Mouse (Mus musculus) thymus, postnatal 14 days (tissue): ENCODE data around the gene Rhod.
A peak's percentile ranks its signal among the peaks of the same experiment; 100 is the strongest.
"Not testable (repeated sequence)": the region's sequence is repeated elsewhere in the genome, so short reads cannot be mapped to it uniquely, and the experiment has no call there.

Experiments
- DNase-seq: peaks from one replicate; pipeline ENCODE4 v3.0.0; 2021

The Rhod gene

DNA sequence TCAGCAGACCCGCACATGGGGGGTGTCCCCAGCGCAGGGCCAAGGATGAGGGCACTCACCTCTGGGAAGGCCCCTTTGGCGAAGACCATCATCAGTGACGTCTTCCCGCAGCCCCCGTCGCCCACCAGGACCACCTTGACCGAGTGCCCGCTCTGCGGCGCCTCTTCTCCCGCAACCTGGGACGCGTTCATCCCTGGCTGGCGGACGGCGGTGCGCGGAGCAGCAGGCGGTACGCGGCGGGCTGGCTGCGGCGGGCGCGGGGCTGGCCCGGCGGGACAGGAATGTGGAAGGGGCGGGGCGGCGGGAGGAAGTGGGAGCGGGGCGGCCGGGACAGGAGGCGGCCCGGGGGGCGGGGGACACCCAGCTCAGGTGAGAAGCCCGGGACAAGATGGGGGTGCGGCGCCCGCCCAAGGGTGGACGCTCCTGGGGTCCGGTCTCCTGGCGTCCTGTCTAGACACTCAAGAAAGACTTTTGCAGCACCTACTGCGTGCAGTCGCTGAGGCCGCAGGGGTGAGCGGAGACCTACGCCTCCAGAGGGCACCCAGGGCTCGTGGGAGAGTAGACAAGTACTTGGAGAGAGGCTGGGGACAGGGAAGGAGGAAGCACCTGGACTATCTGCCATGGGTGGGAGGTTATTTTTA lies at the start of gene Rhod:
Rhod (minus strand) TSS at position 272 of the 641 bp plus-strand sequence.
- peak; percentile 44 for DNase-seq

DNA sequence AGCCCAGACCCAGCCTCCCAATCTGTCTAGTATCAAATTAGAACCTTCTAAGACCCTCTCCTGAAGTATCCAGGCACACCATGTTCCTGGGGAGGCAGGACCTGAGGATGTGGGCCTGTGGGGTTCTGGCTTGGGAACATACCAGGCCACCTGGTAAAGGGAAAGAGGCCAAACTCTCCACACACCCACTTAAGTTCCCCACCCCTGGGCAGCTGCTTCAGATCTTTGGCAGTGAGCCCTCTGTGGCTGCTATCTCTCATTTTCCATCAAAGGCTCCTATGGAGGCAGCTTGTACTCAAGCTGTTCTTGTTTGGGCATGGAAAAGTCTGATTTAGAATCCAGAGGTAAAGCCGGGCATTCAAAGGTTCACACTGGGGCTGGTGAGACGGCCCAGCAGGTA lies 48.6 kb upstream of the Rhod start:
- DNase-seq: no peak

DNA sequence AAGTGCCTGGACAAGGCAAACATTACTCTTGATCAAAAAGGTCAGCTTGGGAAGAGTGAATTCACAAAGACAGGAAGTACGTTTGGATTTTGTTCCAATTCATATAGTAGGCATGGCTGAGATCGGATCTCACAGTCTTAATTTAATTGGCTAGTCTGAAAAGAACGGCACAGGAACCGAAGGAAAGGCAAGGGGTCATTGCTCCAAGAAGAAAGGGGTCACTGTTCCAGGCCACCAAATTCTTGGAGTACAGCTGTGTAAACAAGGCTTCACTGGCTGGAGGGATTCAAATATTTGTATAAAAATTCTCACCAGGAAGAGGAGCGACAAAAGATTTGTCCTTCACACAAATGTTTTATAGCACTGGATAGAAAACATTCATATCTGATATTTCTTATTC lies 45.8 kb upstream of the Rhod start:
- no peak for DNase-seq

DNA sequence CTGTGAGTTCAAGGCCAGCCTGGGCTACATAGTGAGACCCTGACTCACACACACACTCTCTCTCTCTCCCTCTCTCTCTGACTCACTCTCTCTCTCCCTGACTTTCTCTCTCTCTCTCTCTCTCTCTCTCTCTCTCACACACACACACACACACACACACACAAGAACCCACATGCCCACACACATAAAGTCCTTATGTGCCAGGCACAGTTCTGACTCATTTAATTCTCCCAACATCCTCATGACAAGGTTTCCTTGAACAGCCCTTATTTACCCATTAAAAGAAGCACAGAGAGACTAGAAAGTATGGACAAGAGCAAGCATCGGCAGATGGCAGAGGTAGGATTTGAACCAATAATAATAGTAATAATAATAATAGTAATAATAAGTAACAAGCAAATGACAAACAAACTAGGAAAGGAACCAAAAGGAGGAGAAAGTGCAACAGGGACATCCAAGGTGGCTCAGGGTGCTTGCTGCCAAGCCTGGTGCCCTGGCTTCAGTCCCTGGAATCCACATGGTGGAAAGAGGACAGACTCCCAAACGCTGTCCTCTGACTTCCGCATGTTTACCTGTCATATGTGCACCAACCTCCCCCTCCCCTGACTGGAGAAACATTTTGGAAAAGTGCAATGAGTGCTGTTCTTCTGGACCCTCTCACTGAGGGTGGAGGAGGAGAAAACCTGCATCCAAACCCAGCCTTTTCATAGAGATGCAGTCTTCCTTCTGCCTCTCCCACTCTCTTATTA lies 43.1 kb upstream of the Rhod start:
- DNase-seq: no peak

DNA sequence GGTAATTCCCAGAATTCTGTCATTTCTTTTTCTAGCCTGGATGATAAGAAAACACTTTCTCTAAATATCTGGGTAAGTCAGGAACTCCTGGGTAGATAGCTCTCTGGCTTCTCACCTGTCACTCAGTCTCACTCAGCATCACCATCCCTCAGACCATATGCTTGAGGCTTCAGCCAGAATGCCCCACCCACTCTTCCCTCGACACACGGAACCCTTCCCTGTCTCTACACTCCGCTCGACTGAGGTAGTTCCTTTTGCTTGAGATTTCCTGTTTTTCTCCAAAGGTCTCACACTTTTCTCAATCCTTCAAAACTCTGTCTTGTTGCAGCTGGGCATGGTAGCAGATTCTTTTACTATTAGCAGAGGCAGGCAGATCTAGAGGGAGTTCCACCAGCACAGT lies 42.1 kb upstream of the Rhod start:
- DNase-seq: no peak

DNA sequence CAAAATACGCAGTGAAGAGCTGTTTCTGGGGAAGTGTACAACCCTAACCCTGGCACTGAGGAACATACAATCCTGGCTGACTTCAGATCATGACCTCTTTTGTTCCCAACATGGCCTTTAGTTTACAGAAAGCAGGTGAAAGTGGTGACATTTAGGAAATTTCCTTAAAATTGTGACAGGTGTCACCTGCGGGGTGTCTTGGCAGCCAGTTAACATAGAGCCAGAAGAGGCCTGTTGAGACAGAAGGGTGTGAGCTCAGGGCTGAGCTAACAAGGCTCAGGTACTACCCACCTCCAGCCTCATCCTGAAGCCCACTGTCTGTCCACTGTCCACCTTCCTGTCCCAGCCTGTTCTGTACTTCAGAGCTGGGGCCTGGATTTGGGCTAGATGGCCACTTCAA lies 40.8 kb upstream of the Rhod start:
- DNase-seq: no peak

DNA sequence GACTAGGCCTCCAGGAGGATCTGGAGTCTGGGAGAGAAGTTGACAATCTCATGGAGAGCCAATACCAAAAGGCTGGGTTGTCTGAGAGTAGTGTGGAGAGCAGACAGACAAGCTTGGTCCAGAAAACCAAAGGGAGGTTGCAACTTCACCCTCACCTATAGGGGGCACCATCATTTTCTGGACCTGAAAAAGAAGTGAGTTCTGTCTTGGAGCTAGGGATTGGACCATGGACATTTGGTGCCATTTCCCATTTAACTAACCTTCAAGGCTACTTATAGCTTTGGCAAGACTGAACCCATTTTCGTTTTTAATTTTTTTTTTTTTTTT lies 38.9 kb upstream of the Rhod start:
- DNase-seq: no peak

DNA sequence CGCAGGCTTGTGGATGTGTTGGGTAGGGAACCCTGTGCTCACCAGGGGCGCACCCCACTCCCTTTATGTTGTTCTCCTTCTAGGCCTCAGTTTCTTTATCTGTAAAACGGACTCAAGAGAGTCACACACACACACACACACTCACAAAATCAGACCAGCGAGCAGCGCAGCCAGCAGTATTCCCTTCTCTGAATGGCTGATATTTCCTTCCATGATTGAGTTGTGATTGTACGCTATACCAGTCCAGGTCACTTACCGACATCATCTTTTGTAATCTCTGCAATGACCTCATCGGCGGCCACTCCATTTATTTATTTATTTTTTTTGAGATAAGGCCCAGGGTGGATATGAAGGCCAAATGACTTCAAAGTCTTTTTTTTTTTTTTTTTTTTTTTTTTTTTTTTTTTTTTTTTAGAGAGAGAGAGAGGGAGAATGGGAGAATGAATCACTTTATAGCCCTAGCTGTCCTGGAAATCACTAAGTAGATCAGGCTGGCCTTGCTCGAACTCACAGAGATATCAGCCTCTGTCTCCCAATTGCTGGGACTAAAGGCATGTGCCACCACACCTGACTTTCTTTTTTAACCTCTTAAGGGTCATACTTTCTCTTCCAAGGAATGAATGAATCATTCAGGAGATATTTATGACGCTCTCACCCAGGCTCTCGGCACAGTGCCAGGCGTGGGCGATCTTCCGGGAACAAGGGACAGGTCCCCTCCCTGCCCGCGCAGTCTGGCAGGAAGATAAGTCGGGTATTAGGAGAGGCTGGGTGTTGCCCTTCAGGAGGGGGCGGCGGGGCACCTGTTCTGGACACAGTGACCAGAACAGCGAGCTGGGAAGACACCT lies 38.3 kb upstream of the Rhod start, which contains the start of gene Syt12:
Syt12 (minus strand) TSS at position 103 of the 845 bp plus-strand sequence.
- no peak for DNase-seq

DNA sequence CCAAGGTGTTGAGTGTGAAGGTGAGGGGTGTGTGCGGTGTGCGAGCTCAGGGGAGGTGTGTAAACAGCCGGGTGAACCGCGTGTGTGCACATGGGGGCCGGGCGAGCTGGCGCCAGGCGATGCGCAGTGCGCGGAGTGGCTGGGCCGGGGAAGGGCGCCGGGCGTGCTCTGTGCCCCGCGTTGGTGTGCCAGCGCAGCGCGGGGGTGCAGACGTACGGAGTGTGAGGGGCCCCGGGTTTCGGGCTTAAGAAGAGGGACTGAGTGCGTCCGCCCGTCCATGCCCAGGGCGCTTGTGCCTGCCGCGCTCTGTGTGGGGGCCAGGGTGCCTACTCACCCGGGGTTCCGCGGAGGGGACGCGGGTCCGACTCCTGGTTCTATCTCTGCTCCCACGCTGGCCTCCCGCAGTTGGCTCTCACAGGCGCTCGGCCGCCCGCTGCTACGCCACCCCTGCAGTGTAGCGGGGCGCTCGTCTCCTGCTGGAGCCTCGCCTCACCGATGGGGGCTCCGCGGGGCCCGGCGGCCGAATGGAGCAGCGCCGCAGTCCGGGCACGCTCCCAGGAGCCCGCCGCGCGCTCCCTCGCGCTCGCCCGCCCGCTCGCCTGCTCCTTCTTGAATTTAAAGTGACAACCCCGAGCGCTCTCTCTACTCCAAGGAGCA lies 37.5 kb upstream of the Rhod start:
- DNase-seq: no peak

DNA sequence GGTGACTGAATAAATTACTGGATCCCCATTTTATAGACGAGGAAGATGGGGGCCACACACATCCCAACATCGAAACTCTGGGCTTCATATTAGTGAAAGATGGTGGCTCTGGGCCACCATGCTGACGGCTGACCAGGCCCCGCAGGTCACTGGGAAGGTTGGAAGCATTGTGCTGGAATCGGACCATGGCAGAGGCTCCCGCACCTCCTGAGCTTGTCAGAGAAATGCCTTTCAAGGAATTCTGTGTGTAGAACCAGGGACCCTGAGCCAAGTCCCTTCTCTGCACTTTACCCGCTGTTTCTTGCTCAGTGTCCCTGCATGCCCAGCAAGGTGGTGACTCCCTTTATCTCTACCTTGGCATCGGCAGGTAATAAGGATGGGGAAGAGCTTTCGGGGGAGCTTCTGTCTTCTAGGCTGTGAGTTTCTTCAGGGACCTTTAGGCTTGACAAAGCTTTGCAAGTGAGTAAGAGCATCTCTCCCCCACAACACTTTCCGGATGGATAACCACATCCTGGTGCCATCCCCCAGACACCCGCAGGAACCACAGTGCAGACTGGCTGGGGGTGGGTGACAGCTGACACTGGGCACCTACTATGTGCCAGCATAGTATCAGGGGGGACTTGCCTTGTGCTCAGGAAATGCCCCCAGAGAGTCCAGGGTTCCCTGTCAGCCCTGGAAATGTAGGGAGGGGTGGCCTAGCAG lies 36.1 kb upstream of the Rhod start:
- DNase-seq: peak; percentile 54

DNA sequence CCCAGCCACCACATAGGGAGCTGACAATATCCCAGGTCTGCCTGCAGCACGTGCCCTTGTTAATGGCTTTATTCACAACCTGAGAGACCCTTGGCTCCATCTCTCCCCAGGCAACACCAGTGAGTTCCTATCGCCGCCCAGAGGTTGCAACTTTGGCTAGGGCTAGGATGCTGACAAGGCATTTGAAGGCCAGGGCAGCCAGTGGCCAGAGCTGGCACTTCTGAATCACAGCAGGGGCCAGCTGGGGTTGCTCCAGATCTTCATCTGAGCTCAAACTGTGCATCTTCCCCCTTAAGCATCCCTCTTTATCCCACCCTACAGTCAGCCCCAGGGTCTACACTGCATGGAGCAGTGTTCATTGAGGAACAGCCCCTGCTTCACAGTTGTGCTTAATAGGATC lies 35.5 kb upstream of the Rhod start:
- DNase-seq: no peak

DNA sequence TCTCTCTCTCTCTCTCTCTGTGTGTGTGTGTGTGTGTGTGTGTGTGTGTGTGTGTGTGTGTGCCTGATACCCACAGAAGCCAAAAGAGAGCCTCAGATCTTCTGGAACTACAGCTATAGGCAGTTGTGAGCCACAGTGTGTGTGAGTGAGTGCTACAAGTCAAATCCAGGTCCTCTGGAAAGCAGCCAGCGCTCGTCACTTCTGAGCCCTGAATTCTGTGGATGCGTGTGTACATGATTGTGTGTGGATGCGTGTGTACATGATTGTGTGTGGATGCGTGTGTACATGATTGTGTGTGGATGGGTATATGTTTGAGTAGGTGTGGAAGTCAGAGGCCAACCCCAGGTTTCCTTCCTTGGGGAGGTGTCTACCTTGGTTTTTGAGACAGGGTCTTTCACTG lies 34.3 kb upstream of the Rhod start:
- DNase-seq: no peak

DNA sequence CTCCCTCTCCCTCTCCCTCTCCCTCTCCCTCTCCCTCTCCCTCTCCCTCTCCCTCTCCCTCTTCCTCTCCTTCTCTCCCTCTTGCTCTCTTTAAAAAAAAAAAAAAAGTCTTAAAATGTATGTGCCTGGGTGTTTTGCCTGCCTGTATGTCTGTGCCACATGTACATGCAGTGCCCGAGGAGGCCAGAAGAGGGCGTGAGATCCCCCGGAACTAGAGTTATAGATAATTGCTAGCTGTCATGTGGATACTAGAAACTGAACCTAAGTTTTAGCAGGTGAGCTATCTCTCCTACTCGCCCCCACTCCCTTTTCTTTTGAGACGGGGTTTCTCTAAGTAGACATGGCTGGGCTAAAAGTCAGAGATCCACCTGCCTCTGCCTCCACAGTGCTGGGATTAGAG lies 29.1 kb upstream of the Rhod start:
- peak; percentile 34 for DNase-seq

DNA sequence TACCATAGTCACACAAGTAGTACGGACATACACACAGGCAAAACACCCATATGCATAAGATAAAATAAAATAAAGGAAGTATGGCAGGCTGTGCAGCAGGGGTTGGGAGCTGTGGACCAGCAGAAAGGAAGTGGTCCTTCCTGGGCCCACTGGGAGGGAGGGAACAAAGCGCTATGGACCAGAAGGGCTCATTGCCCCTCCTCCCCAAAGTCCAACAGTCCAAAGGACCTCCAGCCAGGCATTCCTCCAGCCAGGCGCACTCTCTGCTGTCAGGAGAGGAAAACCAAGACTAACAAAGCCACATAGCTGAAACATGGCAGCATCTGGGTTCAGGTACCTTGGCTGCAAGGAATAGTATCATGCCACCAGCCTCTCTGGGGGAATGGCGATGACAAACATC lies 25.4 kb upstream of the Rhod start:
- no peak for DNase-seq

DNA sequence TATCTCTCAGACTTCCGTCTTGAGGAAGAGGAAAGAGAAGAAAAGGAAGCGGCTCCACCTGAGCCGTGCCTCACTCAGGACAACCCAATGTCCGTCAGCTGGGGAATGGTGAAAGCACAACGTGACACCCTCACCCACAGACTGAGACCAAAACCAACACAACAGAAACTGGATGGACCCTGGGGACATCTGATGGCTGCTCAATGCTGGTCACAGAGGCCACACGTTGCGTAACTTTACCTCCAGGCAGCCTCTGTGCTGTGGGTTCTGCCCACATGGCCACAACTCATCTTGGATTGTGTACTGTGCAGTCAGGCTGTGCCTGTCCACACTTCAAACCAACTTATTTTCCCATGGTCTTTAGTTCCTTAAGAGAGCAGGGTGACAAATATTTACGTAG lies 22.7 kb upstream of the Rhod start:
- no peak for DNase-seq

DNA sequence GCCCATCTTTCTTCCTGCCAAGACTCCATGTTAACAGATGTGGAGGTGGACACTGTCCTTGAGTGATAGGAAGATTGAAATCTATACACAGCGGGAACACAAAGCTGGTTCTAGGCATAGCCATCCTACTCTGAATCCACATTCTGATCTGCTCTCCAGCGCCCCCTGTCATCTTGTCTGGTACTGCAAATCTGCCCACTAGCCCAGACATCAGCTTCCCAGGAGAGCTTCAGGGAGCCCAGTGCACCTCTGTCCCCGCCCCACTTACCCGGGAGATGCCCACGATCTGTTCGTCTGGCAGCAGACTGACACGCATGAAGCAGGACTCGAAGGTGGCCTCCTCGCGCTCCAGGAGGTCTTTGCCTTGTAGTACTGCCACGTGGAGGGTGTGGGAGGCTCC lies 17.0 kb upstream of the Rhod start:
- DNase-seq: peak; percentile 64

DNA sequence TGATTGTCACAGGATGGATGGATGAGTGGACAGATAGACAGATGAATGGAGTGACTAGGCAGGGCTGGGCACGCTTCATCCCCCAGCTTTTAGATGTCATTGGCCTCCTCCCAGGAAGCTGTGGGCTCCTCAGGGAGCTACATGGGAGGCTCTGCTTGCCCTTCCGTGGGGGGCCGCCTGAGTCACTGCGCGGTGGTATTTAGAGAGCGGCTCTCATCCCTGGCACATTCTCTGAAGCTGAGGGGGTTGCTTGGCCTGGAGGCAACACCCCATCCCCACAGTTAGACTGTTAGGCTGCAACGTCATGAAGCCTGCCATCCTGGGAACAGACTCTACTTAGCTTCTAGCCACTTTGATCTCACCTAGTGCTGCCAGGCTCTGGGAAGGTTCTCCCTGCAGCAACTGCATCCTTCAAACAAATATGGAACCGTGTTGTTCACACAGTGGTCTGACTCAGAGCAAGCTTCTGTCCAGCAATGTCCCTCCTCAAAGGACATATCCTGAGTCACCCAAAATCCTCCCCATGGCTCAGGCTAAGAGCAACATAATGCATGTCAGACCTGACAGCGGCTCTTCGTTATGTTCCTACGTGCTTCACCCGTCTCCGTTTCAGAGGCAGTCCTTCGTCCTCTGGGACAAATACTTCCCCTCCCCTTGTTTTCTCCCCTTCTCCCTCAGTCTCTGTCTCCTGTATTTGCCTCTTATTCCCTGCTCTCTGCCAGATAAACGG lies 16.0 kb upstream of the Rhod start:
- DNase-seq: no peak

DNA sequence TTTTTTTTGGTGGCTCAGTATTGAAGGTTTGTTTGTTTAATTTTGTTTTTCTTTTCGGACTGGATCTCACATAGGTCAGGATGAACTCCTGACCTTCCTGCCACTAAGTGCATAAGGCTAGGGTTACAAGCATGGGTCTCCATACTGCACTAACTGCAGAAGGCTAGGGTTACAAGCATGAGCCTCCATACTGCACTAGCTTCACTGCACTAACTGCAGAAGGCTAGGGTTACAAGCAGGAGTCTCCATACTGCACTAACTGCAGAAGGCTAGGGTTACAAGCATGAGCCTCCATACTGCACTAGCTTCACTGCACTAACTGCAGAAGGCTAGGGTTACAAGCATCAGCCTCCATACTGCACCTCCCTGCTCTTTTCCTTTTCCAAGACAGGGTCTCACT lies 14.8 kb upstream of the Rhod start:
- DNase-seq: not testable (repeated sequence)

DNA sequence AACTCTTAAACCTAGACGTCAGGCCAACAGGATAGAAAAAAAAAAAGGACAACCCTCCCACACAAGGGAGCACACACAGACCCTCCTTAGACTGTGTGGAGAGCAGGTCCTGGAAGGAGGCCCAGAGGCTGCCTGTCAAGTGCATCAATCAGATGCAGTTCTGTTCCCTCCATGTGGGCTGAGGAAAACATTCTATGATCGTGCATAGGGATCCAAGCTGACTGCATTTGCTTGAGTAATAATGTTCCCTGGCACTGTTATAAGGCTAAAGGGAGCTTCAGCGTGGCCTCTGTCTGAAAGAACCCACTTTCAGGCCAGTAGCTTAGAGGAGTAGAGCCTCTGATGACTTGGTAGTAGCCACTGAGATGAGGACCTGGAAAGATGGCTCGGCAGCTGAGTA lies 13.3 kb upstream of the Rhod start:
- DNase-seq: no peak

DNA sequence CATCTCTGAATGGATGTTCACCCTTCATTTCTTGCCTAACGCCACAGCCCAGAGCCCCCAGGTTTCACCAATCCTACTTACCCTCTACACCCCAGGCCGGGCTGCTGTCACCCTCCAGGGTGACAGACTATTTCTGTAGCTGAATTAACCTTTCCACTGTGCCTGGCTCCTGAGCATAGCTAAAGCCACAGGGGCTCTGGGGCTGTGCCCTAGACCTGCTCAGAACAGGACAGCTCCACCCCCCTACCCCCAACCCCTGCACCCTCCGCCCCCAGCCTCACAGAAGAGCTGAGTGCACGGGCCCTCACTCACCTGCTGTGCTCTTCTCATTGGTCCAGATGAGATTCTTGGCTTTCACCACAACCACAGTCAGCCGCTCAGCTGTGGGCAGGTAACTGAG lies 12.7 kb upstream of the Rhod start:
- DNase-seq: no peak

DNA sequence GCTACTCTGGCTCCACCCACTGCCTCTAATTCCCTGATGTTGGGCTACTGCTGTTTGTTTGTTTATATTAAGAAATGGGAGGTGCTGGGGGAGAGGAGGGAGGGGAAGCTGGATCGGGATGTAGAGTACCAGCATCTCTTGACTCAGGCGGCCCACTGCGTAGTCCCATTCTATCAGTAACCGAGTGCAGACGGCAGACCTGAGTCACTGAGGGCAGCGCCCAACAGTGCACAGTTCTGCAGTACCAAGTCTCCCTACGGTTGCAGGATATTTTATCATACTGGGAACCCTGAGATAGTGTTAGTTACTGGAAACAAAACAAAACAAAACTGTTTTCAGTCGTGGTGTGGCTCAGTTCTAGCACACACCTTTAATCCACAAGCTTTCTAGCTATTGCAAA lies 11.9 kb upstream of the Rhod start:
- no peak for DNase-seq

DNA sequence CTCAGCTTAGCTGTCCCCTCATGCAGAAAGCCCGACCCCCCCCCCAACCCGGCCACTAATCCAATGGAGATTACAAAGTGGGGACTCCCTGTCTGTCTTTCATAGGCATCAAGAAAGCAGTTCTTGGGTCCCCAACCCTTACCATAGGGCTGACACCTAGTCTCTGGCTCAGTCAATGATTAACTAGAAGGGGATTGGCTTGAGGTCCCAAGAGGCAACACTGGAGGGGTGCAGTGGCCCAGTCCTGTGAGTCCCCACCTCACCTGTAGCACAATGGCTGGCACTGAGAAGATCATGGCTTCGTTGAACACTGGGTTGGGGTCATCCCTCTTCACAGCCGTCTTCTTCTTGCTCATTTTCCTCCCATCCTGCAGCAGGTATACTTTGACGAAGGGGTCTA lies 11.4 kb upstream of the Rhod start:
- no peak for DNase-seq
